Mouse (Mus musculus) CH12.LX (cell line): ENCODE measurements around the gene Hpse.

Experiments
- BHLHE40 ChIP-seq: IDR thresholded peaks from 2 replicates; pipeline ENCODE4 v1.6.1; 2011; ENCODE audit warnings: mild to moderate bottlenecking, low read depth, low read length, improper control_type of control experiment
- CTCF ChIP-seq, 2 experiments: IDR thresholded peaks in 1 of 2; conservative IDR thresholded peaks in 1 of 2; 2 replicates each; pipeline ENCODE4 v1.5.1; 2011 to 2012; ENCODE audit warnings: low read depth in 2 of 2, low read length in 2 of 2, improper control_type of control experiment in 1 of 2, inconsistent platforms in 1 of 2, mild to moderate bottlenecking in 1 of 2, moderate library complexity in 1 of 2
- PAX5 ChIP-seq: IDR thresholded peaks from 2 replicates; pipeline ENCODE4 v1.6.1; 2012; ENCODE audit warnings: low read length, inconsistent platforms, mixed read lengths
- POLR2A ChIP-seq: IDR thresholded peaks from 2 replicates; pipeline ENCODE4 v1.6.1; 2011; ENCODE audit warnings: low read depth, mild to moderate bottlenecking, improper control_type of control experiment, low read length
- POLR2AphosphoS2 ChIP-seq: IDR thresholded peaks from 2 replicates; pipeline ENCODE4 v1.6.1; 2011; ENCODE audit warnings: low read depth, low read length, improper control_type of control experiment
- RCOR1 ChIP-seq: conservative IDR thresholded peaks from 2 replicates; pipeline ENCODE4 v1.6.1; 2012; ENCODE audit warnings: low read depth, mild to moderate bottlenecking, inconsistent platforms, low read length, improper control_type of control experiment
- USF1 ChIP-seq: IDR thresholded peaks from 2 replicates; pipeline ENCODE4 v1.6.1; 2014; ENCODE audit warnings: low read depth, mild to moderate bottlenecking, inconsistent platforms, low read length, improper control_type of control experiment

GRCm38 (mm10) chr5:100761736-100762135 is 42.2 kb upstream of the Hpse start:
- TF ChIP-seq RCOR1, result no peak
- TF ChIP-seq BHLHE40, result no peak
- TF ChIP-seq PAX5, result no peak
- TF ChIP-seq CTCF (conservative IDR thresholded peaks at IDR 0.05 in 1 of 2, IDR thresholded peaks at IDR 0.05 in 1 of 2; ENCODE audit: low read depth in 2 of 2, low read length in 2 of 2), result no peak
- no peak for TF ChIP-seq POLR2A
- no peak for TF ChIP-seq USF1
- TF ChIP-seq POLR2AphosphoS2, result no peak
